Mouse (Mus musculus) testis, adult 2 months (tissue): ENCODE data around the gene Ctsc.

Experiments used
- CTCF ChIP-seq: fragments of 200-500 bp; IDR thresholded peaks from 2 replicates; pipeline ENCODE4 v1.5.1; 2012; ENCODE audit warnings: low read depth, mild to moderate bottlenecking, inconsistent platforms, low read length, moderate library complexity; ENCODE audit not compliant: control insufficient read depth, insufficient read depth, insufficient replicate concordance
- POLR2A ChIP-seq: fragments of 200-500 bp; IDR thresholded peaks from 2 replicates; pipeline ENCODE4 v1.6.1; 2012; ENCODE audit warnings: low read depth, mild to moderate bottlenecking, inconsistent platforms, low read length, moderate library complexity; ENCODE audit not compliant: control insufficient read depth

DNA sequence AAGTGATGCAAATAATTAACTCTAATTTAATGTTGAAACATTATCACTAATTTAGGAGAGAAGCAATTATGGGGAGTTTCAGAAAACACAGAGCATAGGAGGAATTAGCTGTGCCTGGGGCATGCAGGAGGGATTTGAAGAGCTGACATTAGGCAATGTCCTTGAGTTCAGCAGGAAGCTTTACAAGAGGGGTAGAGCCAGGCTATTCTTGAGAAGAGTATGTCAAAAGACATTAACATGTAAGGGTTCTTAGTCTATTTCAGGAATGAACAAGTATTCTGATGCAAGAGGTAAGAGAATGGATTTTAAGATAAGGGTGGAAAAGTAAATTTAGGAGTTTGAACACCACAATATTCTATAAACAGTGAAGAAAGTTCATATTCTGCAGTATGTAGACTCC, 33.4 kb upstream of the Ctsc start:
- no peak for TF ChIP-seq CTCF
- TF ChIP-seq POLR2A = no peak
